In the genomic region with DNA sequence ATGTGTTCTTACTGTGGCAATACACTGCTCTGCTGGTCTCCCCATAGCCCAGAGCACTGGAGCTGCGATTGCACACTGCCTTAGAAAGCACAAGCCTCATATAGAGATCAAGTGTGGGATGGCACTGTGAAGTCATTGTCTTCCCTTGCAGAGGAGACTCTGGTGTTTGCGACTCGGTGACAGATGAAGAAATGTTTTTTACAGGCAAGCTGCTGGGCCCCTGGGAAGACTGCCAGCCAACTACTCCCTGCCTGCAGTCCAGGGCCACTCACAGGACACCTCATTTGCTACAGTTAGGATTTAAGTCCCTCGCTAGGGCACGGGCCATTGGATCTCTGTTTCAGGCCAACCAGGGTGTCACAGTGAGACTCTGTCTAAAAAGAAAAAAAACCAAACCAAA, we compare ENCODE assay signal across 20 mouse cellular contexts. TPM values are rescaled to one million over a fixed set of nuclear protein-coding genes. Genes with fewer than 3 reads are reported as not detected.
A peak's percentile ranks its signal among the peaks of the same experiment; 100 is the strongest.
DNase-seq lines count a peak whose midpoint lies in the region; ATAC-seq lines count a peak whose summit lies in the region.
"Had no signal": no experiment of that assay in that cellular context is flagged by ENCODE, and none has a peak within 500 bp of the region (broad histone marks: within the 10 kb centered on the region; RNA-seq: fewer than 3 reads in every experiment).

No protein-coding gene starts in this region.

- H3K4me2 ChIP-seq in liver, embryonic 13.5 days: no peak overlapping the region
- H3K4me2 ChIP-seq: embryonic facial prominence, embryonic 15.5 days; heart, embryonic 13.5 days; hindbrain, embryonic 14.5 days had no signal

- H3K4me1 ChIP-seq in liver, embryonic 13.5 days (replicated peaks): 0 out of 2 replicates have a peak, but pooled peaks cover 3% of the 10 kb centered on the region
- H3K4me1 ChIP-seq: embryonic facial prominence, embryonic 15.5 days; forebrain, embryonic 10.5 days; heart, embryonic 13.5 days; midbrain, embryonic 10.5 days had no signal

- no peak overlapping the region for H3K4me3 ChIP-seq in liver, embryonic 13.5 days (replicated peaks)
- H3K4me3 ChIP-seq: embryonic facial prominence, embryonic 15.5 days; forebrain, embryonic 10.5 days; heart, embryonic 13.5 days; midbrain, embryonic 10.5 days had no signal

- H3K27ac ChIP-seq in liver, embryonic 13.5 days: no peak overlapping the region
- H3K27ac ChIP-seq: embryonic facial prominence, embryonic 15.5 days; forebrain, embryonic 10.5 days; heart, embryonic 13.5 days; hindbrain, embryonic 14.5 days; midbrain, embryonic 10.5 days had no signal

- 91% methylated on average over 5 of the region's 5 CpGs for WGBS in liver, embryonic 13.5 days (ENCODE audit: insufficient replicate concordance)

- H3K27me3 ChIP-seq in liver, embryonic 13.5 days: no peaks in the 10 kb centered on the region
- H3K27me3 ChIP-seq: embryonic facial prominence, embryonic 15.5 days; heart, embryonic 13.5 days had no signal

- H3K9ac ChIP-seq in liver, embryonic 13.5 days: no peak overlapping the region
- H3K9ac ChIP-seq: embryonic facial prominence, embryonic 15.5 days; forebrain, postnatal 0 days; heart, embryonic 13.5 days; hindbrain, embryonic 14.5 days had no signal

- DNase-seq in liver, embryonic 13.5 days: no peak
- DNase-seq in liver: no peak
- peak; percentile 74 to 86 for DNase-seq in adrenal gland, adult (ENCODE audit: inconsistent age in 2 of 2, low spot score in 1 of 2)
- peak; percentile 84 for DNase-seq in adrenal gland, postnatal 14 days
- DNase-seq in lung, postnatal 14 days: peak; percentile 35
- no peak for DNase-seq in thymus, adult 18-20 months
- DNase-seq in left cerebral cortex, postnatal 10 days (ENCODE audit: extremely low spot score in 1 of 2, low spot score in 2 of 2): no peak
- DNase-seq: forebrain, postnatal 0 days; gastrocnemius, postnatal 14 days; heart, adult 18-20 months; heart, postnatal 36 days; kidney, adult 9 months; kidney, postnatal 4 days; right cerebral cortex, postnatal 4 days; thymus, postnatal 25 days had no signal

- 0 out of 2 replicates have a peak, but pooled peaks have one; percentile 17 for ATAC-seq in liver, embryonic 13.5 days (ENCODE audit: low read depth)
- ATAC-seq: forebrain, postnatal 0 days had no signal

- H3K9me3 ChIP-seq in liver, embryonic 13.5 days (replicated peaks): no peaks in the 10 kb centered on the region
- H3K9me3 ChIP-seq: embryonic facial prominence, embryonic 15.5 days; forebrain, embryonic 10.5 days; heart, embryonic 13.5 days; midbrain, embryonic 10.5 days had no signal

- peaks cover 95% of the 10 kb centered on the region for H3K36me3 ChIP-seq in liver, embryonic 13.5 days

- intact Hi-C loops in left cerebral cortex, postnatal 10 days (cut with DNase I): no loop called here

RNA-seq across cellular contexts. Expression of a gene that starts 13.6 kb away (rescaled TPM):
- 1.4 and 2.5 TPM in 2 replicates for polyA plus RNA-seq in liver, embryonic 13.5 days (2015; fragmentation: Nextera tagmentation; extraction: Ambion mirVana)
- total RNA-seq in adrenal gland, postnatal 14 days (2021): 12.8 and 15.1 TPM in 2 replicates
- total RNA-seq in left cerebral cortex, postnatal 10 days (2021): 1 to 10 TPM; 3.4 to 4.7 TPM

RNA-seq across cellular contexts. Expression of a gene that starts 14.3 kb away (rescaled TPM):
- polyA plus RNA-seq in liver, embryonic 13.5 days (2015; fragmentation: Nextera tagmentation; extraction: Ambion mirVana): 116 and 126 TPM in 2 replicates
- total RNA-seq in adrenal gland, postnatal 14 days (2021): 96.7 and 98.3 TPM in 2 replicates
- total RNA-seq in left cerebral cortex, postnatal 10 days (2021): 10 to 100 TPM; 45.3 to 58.8 TPM

RNA-seq across cellular contexts. Expression of a gene that starts 14.9 kb away (rescaled TPM):
- 47.8 and 49.8 TPM in 2 replicates for polyA plus RNA-seq in liver, embryonic 13.5 days (2015; fragmentation: Nextera tagmentation; extraction: Ambion mirVana)
- total RNA-seq in adrenal gland, postnatal 14 days (2021): 226 and 238 TPM in 2 replicates
- 100 to 1,000 TPM; 211 to 212 TPM for total RNA-seq in left cerebral cortex, postnatal 10 days (2021)

RNA-seq across cellular contexts. Expression of a gene that starts 34.8 kb away (rescaled TPM):
- polyA plus RNA-seq in liver, embryonic 13.5 days (2015; fragmentation: Nextera tagmentation; extraction: Ambion mirVana): 5.6 and 6.3 TPM in 2 replicates
- total RNA-seq in adrenal gland, postnatal 14 days (2021): 45.6 and 48.0 TPM in 2 replicates
- 10 to 100 TPM; 92.3 to 95.0 TPM for total RNA-seq in left cerebral cortex, postnatal 10 days (2021)

RNA-seq across cellular contexts. Expression of a gene that starts 56.1 kb away (rescaled TPM):
- polyA plus RNA-seq in liver, embryonic 13.5 days (2015; fragmentation: Nextera tagmentation; extraction: Ambion mirVana): 33.9 and 36.7 TPM in 2 replicates
- 8.6 and 12.5 TPM in 2 replicates for total RNA-seq in adrenal gland, postnatal 14 days (2021)
- total RNA-seq in left cerebral cortex, postnatal 10 days (2021): 10 to 100 TPM; 24.9 to 28.8 TPM

Comparison
In these comparisons a context has a peak if more than half of its experiments do, and no peak if none do; other contexts are left out.
1. DNase-seq: peak in adrenal gland, adult (2 of 2), adrenal gland, postnatal 14 days (single experiment) and lung, postnatal 14 days (single experiment); none in liver, embryonic 13.5 days (single experiment), liver (single experiment), thymus, adult 18-20 months (0 of 2) and left cerebral cortex, postnatal 10 days (0 of 2).